Mouse (Mus musculus) right cerebral cortex, postnatal 14 days (tissue): ENCODE data around the gene Itch.
"Not testable (repeated sequence)": the region's sequence is repeated elsewhere in the genome, so short reads cannot be mapped to it uniquely, and the experiment has no call there.

Experiments
- DNase-seq: peaks from one replicate; pipeline ENCODE4 v3.0.0; 2022

Itch gene

GRCm38 (mm10) chr2:155149296-155149695 is 16.0 kb downstream of the Itch start:
- DNase-seq: not testable (repeated sequence)

GRCm38 (mm10) chr2:155207419-155207818 is 74.1 kb downstream of the Itch start:
- no peak for DNase-seq

DNA sequence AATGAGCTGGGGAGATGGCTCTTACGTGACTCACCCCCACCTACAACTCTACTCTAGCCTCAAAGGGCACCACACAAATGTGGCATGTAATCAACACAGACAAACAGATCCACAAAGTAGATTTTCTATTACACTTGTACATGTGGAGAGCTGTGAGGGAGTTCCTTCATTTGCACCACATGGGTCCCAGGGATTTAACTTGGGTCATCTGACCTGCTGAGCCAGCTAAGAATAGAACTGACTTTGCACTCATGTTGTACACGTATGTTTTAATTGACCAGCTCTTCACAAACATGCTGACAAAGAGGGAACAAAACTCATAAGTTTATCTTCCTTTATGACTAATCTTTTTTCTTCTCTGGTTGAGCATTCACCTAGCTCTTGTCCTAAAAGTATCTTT is 89.8 kb downstream of the Itch start:
- no peak for DNase-seq

- no peak for DNase-seq
Observed at GRCm38 (mm10) chr2:155224721-155225120, 91.4 kb downstream of the Itch start.

DNA sequence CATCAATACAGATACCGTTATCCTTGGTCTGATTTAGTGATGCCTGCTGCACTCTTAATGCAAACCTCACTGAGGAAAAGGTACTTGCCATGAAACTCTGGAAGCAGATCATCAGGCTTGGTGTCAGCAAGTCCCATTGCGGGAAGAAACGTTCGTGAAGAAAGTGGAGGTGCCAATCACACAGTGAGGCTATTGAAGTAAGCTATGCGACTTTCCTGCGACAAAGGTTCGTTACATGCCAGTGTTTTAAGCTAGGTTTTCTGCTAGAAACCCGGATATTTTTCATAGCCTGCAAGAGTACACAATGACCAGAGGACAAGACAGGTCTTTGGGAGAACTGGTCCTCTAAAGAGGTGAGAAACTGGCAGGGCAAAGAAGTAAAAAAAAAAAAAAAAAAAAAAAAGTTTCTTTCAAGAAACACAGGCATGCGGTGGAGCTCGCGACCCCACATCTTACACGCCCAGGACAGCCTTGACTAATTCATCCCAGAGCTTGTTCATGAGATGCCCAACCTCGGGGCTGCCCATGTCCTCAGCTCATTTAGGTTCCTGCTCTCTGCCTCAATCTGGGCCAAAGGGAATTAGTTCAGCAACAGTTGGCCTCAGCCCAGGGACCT is 102.5 kb downstream of the Itch start:
- DNase-seq: no peak

GRCm38 (mm10) chr2:155236362-155236992 is 103.2 kb downstream of the Itch start, which contains the start of gene Dynlrb1:
Gene Dynlrb1 (plus strand): TSS chr2:155236533.
- peak; percentile 99 for DNase-seq

- DNase-seq: no peak
Observed at GRCm38 (mm10) chr2:155237276-155237675, 104.0 kb downstream of the Itch start.

- no peak for DNase-seq
Observed at GRCm38 (mm10) chr2:155240915-155241314, 107.6 kb downstream of the Itch start.

DNA sequence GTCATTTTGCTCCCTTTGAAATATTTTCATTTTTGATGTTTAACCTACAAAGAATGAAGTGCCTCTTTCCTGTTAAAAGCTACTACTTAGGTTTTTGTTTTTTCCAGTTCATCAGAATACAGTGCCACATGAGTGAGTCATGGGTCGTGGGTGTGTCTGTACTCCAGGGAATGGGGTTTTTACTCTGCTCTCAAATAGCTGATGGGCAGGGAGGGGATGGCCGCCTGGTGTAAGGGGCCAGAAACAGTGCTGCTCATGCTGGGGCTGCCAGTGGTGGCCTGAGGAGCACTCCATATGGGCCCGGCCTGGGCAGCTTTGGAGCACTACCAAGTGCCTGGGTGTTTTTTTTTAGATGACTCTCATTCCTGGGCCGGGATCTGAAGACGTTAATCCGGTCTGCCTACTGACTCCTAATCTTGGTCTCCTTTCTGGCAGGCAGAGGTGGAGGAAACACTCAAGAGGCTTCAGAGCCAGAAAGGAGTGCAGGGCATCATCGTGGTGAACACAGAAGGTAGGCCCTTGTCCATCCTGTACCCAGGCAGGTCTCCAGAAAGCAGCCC is 109.1 kb downstream of the Itch start:
- no peak for DNase-seq

GRCm38 (mm10) chr2:155246231-155246630 is 112.9 kb downstream of the Itch start:
- no peak for DNase-seq

DNA sequence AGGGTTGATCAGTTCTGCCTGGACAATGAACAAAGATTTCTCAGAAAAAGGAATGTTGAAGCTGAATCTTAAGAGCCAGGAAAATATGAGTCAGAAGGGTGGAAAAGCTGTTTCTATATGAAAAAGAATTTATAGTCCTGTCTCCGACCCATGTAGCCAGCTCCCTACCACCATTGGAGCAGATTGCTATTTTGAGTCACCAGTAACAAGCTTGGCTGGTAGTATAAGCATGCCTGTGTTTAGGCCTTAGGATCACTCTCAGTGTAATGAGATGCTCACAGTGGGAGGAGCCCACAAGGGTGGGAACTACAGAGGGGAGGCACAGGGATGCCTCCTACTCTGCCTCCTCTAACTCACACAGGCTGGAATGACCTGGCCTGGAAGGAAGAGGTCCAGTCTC is 114.9 kb downstream of the Itch start:
- no peak for DNase-seq

GRCm38 (mm10) chr2:155248718-155249117 is 115.4 kb downstream of the Itch start:
- DNase-seq: no peak

- DNase-seq: no peak
Observed at GRCm38 (mm10) chr2:155249588-155249987, 116.3 kb downstream of the Itch start.

DNA sequence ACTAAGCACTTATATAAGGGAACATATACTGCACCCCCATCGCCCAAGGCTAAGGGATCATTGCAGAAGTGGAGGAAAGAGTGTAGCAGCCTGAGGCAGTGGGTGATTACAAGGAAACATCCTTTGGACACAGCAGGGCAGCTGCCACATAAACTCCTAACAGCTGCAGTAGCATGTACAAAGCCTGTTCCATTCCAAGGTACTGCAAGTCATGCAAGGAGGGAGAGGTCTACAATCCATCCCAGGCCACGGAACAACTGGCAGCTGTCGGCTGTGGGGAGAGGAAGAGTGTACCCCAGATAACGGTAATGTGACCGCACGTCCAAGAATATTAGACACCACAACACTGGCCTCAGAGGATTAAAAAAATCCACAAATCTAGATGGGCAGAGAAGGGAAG is 132.2 kb downstream of the Itch start:
- DNase-seq: no peak

DNA sequence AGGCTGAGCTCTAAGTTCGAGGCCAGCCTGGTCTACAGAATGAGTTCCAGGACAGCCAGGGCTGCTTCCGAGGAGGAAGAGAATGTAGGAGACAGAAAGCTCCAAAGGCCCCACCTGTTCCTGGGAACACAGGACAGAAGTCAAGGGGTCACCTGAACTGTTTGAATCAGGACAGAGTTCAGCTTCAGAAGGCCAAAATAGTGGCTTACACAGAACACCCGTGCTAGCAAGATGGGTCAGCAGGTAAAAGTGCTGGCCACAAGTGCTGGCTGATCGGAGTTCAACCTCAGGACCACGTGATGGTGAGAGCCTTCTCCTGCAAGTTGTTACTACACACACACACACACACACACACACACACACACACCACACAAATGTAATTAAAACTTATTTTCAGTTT is 133.6 kb downstream of the Itch start:
- no peak for DNase-seq

DNA sequence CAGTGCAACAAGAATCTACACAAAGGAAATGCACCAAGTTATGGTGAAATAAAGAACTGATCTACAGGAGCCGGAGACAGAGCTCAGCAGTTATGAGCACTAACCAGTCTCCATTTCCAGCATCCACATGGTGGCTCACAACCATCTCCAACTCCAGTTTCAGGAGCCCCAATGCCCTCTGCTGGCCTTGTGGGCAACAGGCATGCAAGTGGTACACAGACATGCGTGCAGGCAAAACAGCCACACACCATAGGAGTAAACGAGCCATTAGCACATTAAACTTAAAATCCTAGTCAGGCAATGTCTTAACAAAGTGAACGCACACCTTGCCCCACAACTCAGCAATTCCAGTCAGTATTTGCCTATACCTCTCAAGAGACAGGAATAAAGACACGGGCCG is 138.6 kb downstream of the Itch start:
- no peak for DNase-seq

GRCm38 (mm10) chr2:155272396-155273170 is 139.3 kb downstream of the Itch start:
- DNase-seq: no peak

DNA sequence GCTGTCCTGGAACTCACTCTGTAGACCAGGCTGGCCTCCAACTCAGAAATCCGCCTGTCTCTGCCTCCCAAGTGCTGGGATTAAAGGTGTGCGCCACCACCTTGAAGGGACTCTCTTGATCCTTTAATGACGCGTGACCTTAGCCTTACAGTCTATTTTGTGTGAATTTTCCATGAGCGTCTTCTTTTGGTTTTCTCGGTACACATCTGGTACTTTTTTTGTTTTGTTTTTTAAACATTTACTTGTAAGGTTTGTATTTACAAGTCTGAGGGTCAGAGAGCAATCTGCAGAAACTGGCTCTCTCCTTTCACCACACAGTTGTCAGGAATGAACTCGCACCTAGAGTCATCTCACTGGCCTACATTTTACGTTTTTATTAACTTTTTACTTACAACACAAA is 140.3 kb downstream of the Itch start:
- no peak for DNase-seq

- peak; percentile 99 for DNase-seq
Observed at GRCm38 (mm10) chr2:155276195-155276594, 142.9 kb downstream of the Itch start, which contains the start of gene Map1lc3a. Gene Map1lc3a (plus strand): TSS chr2:155276297.
